Mouse (Mus musculus) kidney, adult 2 months (tissue): Measurements from ENCODE around the gene Hs3st6. TPM values are rescaled to one million over a fixed set of nuclear protein-coding genes. Genes with fewer than 3 reads are reported as not detected.

ENCODE experiments used
- DNase-seq: peaks from one replicate; pipeline ENCODE4 v3.0.0; 2021
- H3K27ac ChIP-seq: fragments of 200-500 bp; 2 replicates; pipeline ENCODE4 v1.5.1; 2012; ENCODE audit warnings: low read depth, low read length, control low read depth, inconsistent platforms; ENCODE audit not compliant: insufficient read depth
- H3K27me3 ChIP-seq: fragments of 200-500 bp; replicated peaks from 2 replicates; pipeline ENCODE4 v1.6.1; 2012; ENCODE audit warnings: mild to moderate bottlenecking, moderate library complexity, low read length, inconsistent platforms; ENCODE audit not compliant: control insufficient read depth, insufficient read depth
- H3K36me3 ChIP-seq: fragments of 200-500 bp; 2 replicates; pipeline ENCODE4 v1.6.1; 2012; ENCODE audit warnings: mild to moderate bottlenecking, moderate library complexity, low read length, inconsistent platforms; ENCODE audit not compliant: control insufficient read depth, insufficient read depth
- H3K4me1 ChIP-seq: fragments of 200-500 bp; 2 replicates; pipeline ENCODE4 v1.6.1; 2011; ENCODE audit warnings: low read length; ENCODE audit not compliant: control insufficient read depth, insufficient read depth
- H3K4me3 ChIP-seq: fragments of 200-500 bp; 2 replicates; pipeline ENCODE4 v1.5.1; 2011; ENCODE audit warnings: mild to moderate bottlenecking, low read depth, low read length, control low read depth; ENCODE audit not compliant: insufficient read depth
- CTCF ChIP-seq: fragments of 200-500 bp; conservative IDR thresholded peaks from 2 replicates; pipeline ENCODE4 v1.5.1; 2011; ENCODE audit warnings: low read depth, mild to moderate bottlenecking, control low read depth, low read length, moderate library complexity, mixed read lengths; ENCODE audit not compliant: insufficient read depth, insufficient read length
- POLR2A ChIP-seq: fragments of 200-500 bp; IDR thresholded peaks from one replicate; pipeline ENCODE4 v1.6.1; 2011; ENCODE audit warnings: low read depth, low read length, control low read depth
- WGBS: fragments of 180-500 bp; shearing (Covaris S2); methylation state at CpG from one replicate; pipeline ENCODE4 v1.1.7; 2018; 5-methylcytosine and 5-hydroxymethylcytosine counted together
- polyA plus RNA-seq: library from polyadenylated mRNA; depleted of rRNA; stranded (reverse); fragments of >200 nt; gene quantifications from 2 replicates; pipeline ENCODE4 v1.2.3, GENCODE M21; 2012; rRNA removed

Gene Hs3st6
- 7.4 and 11.9 TPM in 2 replicates for polyA plus RNA-seq

- 1% methylated on average over 82 of the region's 82 CpGs for WGBS
- TF ChIP-seq POLR2A, result no peak
- no peak for TF ChIP-seq CTCF
- 0 out of 2 replicates have a peak, but pooled peaks cover 2% of the 10 kb centered on the region for H3K27me3 ChIP-seq
- no peaks in the 10 kb centered on the region for H3K36me3 ChIP-seq
- peaks cover 7% of the 10 kb centered on the region; the same call in 1 of the 2 replicates for H3K4me1 ChIP-seq
- no peak within 1 kb of the TSS for H3K27ac ChIP-seq
- peak within 1 kb of the TSS; percentile 58 for H3K4me3 ChIP-seq
- peak; percentile 59 for DNase-seq
Observed at GRCm38 (mm10) chr17:24752415-24753394, at the start of gene Hs3st6. Gene Hs3st6 (plus strand): TSS chr17:24752988.

- DNase-seq, result no peak
- H3K27me3 ChIP-seq, result no peaks in the 10 kb centered on the region
- 93% methylated on average over 3 of the region's 3 CpGs for WGBS
- H3K4me1 ChIP-seq, result no peaks in the 10 kb centered on the region; the same call in 1 of the 2 replicates
- H3K27ac ChIP-seq, result no peak overlapping the region
- no peak overlapping the region for H3K4me3 ChIP-seq
- H3K36me3 ChIP-seq, result no peaks in the 10 kb centered on the region
- TF ChIP-seq POLR2A (no peak), CTCF (no peak)
Observed at GRCm38 (mm10) chr17:24705821-24706220, 47.0 kb upstream of the Hs3st6 start.

GRCm38 (mm10) chr17:24706982-24707800 is 45.6 kb upstream of the Hs3st6 start, which contains the start of gene Tbl3:
Gene Tbl3 (minus strand): TSS chr17:24707660.
- WGBS, result 4% methylated on average over 32 of the region's 32 CpGs
- H3K4me1 ChIP-seq, result no peaks in the 10 kb centered on the region; the same call in 1 of the 2 replicates
- H3K27ac ChIP-seq, result peak within 1 kb of the TSS; percentile 21; the same call in 1 of the 2 replicates
- H3K4me3 ChIP-seq, result peak within 1 kb of the TSS; percentile 58
- peak; percentile 97 for DNase-seq
- H3K27me3 ChIP-seq, result no peaks in the 10 kb centered on the region
- H3K36me3 ChIP-seq, result no peaks in the 10 kb centered on the region
- TF ChIP-seq CTCF (no peak), POLR2A (peak; percentile 74)

DNA sequence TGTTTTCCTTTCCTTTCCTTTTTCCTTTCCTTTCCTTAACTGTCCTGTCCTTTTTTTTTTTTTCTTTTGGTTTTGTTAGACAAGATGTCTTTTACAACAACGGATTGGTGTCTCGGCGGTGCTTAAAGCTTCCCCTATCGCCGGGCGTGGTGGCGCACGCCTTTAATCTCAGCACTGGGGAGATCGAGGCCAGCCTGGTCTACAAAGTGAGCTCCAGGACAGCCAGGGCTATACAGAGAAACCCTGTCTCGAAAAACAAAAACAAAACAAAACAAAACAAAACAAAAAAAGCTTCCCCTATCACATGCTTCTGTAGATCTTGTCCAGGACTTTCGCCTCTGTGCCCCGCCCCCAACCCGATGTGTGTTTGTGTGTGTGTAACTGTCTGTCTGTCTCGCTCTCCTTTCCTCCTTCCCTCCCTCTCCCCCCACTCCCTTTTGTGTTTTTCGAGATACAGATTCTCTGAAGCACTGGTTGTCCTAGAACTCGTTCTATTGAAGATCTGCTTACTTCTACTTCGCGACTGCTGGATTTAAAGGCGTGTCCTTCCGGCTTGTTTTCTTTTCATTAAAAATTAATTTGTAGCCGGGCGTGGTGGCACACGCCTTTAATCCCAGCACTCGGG is 44.9 kb upstream of the Hs3st6 start:
- TF ChIP-seq POLR2A (no peak), CTCF (no peak)
- H3K36me3 ChIP-seq, result no peaks in the 10 kb centered on the region
- WGBS, result 2% methylated on average over 24 of the region's 24 CpGs
- peak overlapping the region; percentile 18; the same call in 1 of the 2 replicates for H3K27ac ChIP-seq
- H3K27me3 ChIP-seq, result no peaks in the 10 kb centered on the region
- H3K4me1 ChIP-seq, result no peaks in the 10 kb centered on the region; the same call in 1 of the 2 replicates
- H3K4me3 ChIP-seq, result peak overlapping the region; percentile 58
- peak; percentile 40 for DNase-seq

DNA sequence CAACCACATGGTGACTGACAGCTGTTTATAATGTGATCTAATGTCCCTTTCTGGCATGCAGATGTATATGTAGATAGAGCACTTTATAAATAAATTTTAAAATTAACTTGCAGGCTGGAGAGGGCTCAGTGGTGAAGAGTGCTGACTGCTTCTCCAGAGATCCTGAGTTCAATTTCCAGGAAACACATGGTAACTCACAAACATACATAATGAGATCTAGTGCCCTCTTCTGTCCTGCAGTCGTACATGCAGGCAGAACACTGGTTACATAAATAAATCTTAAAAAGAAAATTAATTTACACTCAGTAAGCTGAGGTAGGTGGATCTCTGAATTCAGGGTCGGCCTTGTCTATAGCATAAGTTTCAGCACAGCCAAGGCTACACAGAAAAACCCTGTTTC is 44.1 kb upstream of the Hs3st6 start:
- Histone ChIP-seq H3K36me3 (no peaks in the 10 kb centered on the region), H3K27ac (no peak overlapping the region), H3K4me1 (no peaks in the 10 kb centered on the region; the same call in 1 of the 2 replicates), H3K27me3 (no peaks in the 10 kb centered on the region), H3K4me3 (no peak overlapping the region)
- peak; percentile 27 for DNase-seq
- WGBS, result 30% methylated on average over 2 of the region's 2 CpGs
- TF ChIP-seq POLR2A (no peak), CTCF (0 out of 2 replicates have a peak, but pooled peaks have one; percentile 1)

DNA sequence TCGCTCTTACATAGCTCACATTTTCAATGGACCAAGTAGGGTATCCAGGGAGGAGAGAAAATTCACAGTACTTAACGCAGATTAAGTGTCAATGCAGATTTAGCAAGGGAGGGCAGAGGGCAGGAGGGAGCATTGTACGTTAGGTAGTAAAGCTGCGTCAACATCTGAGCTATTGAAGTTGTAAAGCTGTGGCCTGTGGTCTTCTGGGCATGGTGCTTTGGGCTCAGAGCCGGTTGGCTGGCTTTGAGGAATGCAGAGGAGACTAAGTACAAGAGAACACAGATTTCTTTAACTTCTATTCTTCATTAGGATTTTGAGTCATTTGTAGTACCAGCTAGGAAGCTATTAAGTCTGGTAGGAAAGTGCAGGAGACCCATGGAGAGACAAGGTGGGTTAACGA is 37.2 kb upstream of the Hs3st6 start:
- Histone ChIP-seq H3K36me3 (no peaks in the 10 kb centered on the region), H3K4me1 (peaks cover 6% of the 10 kb centered on the region; the same call in 1 of the 2 replicates), H3K27ac (no peak overlapping the region), H3K27me3 (no peaks in the 10 kb centered on the region), H3K4me3 (no peak overlapping the region)
- TF ChIP-seq CTCF (no peak), POLR2A (no peak)
- WGBS, result 50% methylated on average over 6 of the region's 6 CpGs
- peak; percentile 23 for DNase-seq
